Mouse (Mus musculus) cerebellum, adult 9-11 months (tissue): ENCODE measurements around the gene 1810049J17Rik.
"Not testable (repeated sequence)": the region's sequence is repeated elsewhere in the genome, so short reads cannot be mapped to it uniquely, and the experiment has no call there.

Source experiments
- DNase-seq: peaks from one replicate; pipeline ENCODE4 v3.0.0; 2022

The 1810049J17Rik gene

DNA sequence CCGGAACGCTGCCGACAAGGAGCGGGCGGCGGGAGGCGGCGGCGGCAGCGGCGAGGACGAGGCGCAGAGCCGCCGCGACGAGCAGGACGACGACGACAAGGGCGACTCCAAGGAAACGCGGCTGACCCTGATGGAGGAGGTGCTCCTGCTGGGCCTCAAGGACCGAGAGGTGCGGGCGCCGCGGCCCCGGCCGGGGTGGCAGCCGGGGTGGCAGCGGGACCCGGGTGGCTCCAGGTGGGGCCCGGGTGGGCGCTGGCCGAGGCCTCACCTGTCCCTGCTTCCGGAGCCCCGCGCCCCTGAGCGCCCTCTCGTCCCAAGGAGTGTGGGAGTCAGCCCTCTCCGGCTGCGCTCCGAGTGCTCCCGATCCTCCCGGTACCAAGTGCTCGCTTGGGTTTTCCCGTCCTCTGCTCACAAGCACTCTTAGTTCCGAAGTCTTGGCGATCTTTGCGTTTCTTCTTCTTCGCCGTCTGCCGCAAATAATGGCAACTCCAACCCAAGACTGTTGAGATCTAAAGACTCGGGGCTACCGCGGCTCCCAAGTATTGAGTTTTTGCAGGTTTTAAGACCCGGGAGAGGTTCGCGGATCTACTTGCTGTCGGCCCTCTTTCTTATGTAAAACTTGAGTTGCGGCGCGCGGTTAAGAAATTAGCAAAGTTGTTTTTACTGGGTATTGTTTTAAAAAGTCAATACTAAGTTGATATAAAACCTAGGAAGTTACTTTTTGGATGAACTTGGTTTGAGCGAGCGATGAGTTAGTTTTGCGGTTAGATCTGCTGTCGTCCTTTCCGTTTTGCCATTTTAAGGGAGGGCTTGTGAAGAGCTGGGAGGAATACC, at the start of gene 1810049J17Rik:
1810049J17Rik (minus strand) TSS at position 112 of the 834 bp plus-strand sequence.
- DNase-seq = peak; percentile 57

DNA sequence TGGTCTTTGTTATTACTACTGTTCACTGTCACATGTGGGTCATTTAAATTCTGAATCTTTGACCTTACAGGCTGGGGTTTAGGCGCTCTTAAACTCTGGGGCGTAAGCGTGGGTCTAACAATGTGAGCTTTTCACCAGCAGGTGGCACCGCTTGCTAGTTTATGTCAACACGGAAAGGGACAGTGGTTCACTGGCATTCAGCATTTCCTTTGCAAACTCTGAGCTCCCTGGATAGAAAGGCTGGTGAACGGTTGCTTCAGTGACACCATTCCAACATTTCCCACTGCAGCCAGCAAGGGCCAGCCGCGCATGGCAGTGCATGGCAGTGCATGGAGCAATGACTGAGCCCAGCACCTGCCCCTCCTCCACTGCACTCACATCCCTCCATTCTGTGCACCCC, 49.5 kb upstream of the 1810049J17Rik start:
- peak; percentile 66 for DNase-seq

DNA sequence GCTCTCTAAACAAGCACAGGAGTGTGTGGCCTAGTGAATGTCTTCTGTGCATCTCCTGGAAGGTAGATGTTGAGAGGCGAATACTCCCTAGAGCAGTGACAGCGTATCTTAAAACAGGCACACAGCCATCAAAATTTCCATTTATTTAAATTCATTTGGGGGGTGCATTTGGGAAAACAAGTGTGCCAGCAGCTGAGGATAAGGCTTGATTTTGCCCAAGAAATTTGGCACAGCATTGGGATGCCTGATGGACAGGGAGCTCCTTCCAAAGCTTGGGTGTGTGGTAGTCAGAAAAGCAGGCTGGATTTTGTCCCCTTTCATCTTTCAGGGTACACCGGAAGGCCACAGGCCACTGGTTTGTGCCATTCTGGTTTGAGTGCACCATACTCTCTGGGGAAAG, 48.4 kb upstream of the 1810049J17Rik start:
- DNase-seq = no peak

DNA sequence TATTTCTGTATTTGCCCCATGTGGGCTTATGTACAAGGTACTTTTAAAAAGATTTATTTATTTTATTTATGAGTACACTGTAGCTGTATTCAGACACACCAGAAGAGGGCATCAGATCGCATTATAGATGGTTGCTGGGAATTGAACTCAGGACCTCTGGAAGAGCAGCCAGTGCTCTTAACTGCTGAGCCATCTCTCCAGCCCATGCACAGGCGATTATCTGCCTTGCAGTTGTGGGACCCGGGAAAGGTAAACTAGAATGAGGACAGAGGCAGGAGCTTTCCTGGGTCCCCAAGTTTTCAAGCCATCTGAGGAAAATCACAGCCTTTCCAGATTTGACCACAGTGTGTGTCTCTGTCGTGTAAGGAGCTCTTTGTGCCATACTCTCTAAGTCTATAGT, 47.2 kb upstream of the 1810049J17Rik start:
- no peak for DNase-seq

DNA sequence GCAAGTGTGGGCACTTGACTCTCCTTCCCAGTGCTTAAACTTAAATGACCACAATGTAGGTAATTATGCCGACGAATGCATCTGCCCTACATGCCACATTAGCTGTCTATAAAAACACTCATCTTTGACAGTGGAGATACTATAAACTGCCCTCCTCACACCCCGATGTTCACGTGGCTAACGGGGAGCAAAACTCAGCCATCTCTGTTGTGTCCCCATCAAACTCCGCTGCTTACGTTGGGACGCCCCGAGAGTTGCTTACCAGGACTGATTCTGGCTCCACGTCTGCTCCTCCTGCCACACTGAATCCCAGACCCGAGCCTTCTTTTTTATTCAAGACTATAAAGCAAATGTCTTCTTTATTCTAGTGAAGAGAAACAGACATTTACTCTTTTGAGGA, 46.7 kb upstream of the 1810049J17Rik start:
- DNase-seq = no peak

DNA sequence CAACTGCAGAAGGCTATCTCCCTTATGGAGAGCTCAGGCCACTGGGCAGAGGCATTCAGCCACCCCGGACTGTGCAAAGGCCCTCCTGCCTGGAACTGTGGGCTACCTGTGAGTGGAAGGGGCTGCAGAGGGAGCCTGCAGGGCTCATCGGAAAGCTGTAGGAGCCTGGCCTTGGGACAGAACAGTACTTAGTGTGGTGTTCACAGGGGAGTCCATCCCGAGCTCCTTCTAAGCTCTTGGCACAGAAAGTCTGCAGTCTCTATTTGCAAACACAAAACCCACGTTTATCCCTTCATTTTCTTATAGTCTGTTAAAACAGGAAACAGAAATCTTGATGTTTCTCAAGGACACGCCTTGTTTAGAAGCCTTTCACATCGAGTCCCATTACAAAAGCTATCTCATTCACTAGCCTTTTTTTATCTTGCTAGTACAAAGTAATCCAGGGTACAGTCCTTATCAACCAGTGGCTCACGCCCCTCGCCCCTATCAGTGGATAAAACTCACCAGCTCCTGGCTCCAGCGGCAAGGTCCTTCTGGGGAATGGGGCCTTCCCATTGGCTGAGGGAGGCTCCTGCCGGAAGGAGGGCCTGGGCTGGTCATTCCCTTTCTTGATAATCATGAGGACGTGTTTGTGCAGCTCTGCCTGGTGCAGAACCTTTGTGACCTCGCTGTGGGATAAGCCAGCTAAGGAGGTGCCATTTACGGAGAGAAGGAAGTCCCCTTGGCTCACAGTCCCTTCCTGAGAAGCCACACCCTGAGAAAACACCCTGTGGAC, 45.8 kb upstream of the 1810049J17Rik start:
- DNase-seq = no peak

DNA sequence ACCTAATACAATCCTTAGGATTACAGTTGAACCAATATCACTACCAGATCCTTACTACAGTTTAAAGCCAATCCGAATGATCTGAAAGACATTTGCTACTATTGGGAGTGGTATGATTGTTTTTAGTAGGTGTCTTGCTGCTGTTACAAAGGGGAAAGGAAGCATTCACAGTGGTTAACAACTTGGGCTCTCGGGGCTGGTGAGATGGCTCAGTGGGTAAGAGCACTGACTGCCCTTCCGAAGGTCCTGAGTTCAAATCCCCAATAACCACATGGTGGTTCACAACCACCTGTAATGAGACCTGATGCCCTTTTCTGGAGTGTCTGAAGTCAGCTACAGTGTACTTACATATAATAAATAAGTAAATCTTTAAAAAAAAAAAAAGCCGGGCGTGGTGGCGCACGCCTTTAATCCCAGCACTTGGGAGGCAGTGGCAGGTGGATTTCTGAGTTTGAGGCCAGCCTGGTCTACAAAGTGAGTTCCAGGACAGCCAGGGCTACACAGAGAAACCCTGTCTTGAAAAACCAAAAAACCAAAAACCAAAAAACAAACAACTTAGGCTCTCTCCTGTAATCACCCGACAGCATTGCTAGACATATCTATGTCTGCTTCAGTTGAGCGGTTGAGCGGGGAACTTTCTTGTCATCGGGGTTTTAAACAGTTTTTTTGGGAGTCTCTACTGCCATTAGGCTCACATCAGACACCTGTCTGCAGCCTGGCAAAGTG, 45.0 kb upstream of the 1810049J17Rik start:
- not testable (repeated sequence) for DNase-seq

DNA sequence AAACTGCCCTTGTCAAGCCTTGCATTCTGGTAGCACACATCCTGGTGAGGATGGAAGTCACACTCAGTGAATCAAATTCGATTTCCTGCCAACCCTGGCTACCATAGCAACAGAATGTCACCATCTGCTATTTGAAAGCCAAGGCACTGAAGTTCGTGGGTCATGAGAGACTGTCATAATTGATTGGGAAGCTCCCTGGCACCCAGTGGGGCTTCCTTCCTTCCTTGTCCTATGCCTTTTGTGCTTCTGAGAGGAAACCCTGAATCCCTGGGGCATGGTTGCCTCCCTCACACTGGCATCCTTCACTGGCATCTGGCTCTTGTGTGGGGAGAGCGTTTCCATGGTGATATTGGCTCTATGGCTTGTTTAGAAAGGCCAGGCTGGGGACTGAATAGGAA, 44.4 kb upstream of the 1810049J17Rik start:
- DNase-seq = peak; percentile 69

DNA sequence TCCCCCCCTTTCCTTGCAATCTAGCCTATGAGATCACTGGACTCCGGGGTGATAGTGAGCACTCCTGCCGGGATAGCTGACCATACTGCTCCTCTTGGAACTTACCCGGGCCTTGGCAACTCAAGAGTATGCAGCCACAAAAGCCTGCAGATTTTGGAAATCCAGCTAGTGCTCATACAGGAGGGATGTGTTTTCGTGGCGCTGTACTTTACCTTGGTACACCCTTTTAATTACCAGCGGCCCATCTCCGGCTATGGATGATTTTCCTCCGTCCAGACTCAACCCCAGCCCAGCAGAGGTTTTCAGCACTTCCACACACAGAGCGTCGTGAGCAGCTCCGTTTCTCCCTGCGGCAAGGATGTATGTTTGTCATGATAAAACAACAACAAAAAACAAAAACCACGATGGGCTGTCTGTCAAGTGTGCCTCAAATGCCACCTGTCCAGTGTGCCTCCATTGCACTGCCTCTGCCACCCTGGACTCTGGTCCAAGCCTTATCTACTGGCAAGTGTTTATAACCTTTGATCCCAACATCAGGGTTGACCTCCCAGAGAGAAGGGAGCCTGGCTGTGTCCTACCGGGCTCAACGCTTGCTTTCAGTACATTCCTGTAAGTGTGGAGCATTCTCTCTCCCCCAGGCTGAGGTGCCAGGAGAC, 43.8 kb upstream of the 1810049J17Rik start:
- no peak for DNase-seq

DNA sequence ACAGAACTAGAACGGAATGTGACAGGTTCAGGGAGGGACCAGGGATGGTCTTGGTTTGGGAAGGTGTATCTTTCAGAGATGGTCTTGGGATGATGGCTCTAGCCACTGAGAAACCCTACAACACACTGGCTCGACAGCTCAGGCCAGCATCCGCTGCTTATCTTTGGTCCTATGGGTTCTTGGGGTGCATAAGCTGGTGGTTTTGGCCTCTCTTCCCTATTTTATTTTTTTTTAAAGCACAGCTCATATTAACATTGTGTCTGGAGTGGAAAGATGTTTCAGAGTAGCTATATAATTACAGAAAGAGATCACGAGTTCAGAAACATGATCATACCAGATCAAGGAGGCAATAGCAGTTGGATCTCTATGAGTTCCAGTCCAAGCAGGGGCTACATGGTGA, 42.4 kb upstream of the 1810049J17Rik start:
- no peak for DNase-seq

DNA sequence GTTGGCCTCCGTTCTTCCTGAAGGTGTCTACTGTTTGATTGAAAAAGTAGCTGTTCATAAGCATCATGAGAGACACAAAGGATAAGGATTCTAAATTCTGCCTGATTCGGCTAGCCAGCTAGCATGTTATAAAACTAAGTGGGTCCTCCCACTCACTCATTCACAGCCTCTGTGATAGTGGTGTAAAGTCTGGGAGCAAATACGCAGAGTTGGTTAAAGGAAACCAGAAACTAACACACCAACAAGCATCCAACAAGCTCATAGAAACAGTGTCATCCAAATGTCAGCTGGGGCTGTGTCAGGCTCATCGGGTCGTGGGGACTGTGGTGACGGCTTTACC, 41.0 kb upstream of the 1810049J17Rik start:
- no peak for DNase-seq

DNA sequence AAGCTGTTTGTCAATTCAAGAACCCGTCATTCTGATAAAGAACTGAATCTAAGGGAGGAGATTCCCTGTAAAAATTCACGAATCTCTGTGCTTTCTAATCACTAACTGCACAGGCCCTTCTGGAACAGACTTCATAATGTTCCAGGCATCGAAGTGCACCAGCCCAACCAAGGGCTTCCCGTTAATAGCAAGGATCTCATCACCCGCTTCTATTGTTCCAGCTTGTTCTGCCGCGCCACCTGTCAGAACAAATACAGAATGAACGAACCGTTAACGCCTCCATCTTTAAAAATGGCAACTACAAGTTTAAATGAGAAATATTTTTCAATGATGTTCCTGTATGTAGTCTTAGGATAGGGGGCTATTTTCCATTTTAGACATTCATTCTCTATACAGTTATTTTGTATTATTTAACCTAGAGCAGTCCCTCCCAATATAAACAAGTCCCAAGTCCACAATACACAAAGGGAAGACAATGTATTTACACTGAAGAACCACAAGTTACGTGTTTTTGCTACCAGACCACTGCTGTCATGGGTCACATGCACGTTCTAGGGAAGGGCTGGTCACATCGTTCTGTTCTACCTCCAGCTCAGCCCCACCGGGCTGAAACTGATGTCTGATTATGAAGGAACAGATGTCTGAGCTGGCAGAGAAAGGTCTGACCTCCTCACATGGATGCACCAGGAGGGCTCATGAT, 40.5 kb upstream of the 1810049J17Rik start:
- DNase-seq = no peak

DNA sequence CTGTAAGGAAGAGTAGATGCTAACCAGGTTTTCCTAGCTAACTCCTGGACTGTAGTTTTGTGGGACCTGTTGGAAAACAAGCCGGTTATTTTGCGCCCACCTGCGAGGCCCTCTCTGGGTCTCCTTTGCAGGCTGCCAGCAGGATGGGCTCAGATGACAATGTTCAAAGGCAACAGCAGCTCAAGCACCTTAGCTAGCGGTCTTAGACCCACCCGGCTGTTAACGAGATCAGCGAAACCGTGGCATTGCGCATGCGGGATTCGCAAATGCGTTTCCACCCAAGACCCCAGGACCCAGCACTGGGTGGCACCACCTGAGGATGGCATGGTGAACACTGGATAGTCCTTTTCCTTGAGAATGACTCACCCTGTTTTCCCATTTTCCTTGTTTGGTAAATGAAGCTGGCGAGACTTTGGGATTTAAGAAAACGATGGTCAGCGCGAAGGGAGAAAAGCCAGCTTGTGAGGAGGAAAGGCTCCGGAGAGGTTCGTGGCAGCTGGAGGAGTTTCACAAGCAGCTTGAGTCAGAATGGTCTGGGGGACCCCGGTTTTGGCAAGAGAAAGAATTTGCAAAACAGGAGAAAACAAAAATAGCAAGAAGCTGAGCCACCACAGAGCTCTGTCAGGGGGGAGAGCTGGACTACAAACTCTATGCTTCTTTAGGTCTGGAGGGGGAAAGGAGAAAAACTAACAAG, 39.0 kb upstream of the 1810049J17Rik start:
- DNase-seq = no peak

DNA sequence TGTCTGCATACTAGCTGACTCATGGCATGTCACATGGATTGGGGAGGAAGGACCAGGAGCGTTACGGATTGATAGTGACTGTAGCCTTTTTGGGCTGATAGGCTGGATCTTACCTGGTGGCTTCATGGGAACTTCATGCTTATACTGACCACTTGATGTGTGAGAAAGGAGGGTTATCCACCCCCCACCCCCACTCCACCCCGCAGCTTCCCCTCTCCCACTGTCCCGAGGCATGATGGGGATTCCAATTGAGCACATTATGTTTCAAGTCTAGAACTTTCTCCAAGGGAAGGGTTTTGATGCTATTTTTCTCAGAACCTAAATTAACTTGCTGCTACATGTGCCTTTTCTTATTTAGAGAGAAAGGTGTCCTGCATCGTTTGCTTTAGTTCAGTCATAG, 36.7 kb upstream of the 1810049J17Rik start:
- DNase-seq = no peak

DNA sequence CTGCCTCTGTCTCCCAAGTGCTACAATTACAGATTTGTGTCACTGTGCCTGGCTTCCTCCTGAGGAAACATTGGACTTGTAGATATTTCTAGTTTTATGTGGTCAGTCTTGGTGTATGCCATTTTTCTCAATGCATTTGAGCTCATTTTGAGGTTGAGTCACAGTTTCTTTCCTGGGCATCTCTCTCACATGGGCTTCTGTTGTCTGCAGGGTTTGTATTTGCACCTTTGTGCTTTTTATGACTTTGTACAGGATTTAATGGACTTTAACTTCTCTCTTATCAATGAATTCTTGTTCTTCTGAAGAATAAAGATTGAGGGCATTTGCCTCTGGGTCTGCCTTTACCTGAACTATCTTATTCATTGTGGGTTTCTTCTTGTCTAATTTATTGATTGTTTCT, 35.8 kb upstream of the 1810049J17Rik start:
- DNase-seq = no peak

DNA sequence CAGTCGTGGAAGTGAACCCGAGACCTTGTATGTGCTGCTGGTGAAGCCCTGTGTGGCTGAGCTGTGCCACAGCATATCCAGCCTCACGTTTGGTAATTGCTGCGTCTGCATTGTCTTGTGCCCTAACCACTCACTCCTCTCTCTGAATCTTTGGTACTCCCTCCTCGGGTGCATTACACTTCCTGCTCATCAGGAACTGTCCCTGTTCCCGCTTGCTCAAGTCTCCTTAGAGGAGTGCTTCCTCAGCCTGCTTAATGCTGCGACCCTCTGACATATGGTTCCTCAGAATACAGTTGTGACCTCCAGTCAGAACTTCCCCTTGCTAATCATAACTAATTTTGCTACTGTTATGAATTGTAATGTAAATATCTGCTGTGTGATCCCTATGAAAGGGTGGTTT, 34.2 kb upstream of the 1810049J17Rik start:
- no peak for DNase-seq

DNA sequence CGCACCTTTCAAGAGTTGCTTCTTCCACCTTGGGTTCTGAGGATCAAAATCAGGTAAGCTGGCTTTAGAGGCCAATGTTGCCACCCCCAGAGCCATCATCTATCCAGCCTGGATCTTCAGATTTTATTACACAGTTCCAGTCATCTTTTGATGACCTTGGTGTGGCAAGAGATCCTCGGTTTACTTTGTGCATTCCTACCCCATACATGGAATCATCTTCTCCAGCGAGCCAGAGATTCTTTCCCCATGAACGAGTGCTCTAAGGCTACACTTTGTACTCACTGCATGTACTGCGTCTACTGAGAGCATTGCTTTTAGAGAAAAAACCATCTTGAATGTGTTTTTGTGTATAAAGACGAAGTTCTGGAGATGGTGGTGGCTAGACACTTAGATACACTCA, 33.6 kb upstream of the 1810049J17Rik start:
- no peak for DNase-seq

DNA sequence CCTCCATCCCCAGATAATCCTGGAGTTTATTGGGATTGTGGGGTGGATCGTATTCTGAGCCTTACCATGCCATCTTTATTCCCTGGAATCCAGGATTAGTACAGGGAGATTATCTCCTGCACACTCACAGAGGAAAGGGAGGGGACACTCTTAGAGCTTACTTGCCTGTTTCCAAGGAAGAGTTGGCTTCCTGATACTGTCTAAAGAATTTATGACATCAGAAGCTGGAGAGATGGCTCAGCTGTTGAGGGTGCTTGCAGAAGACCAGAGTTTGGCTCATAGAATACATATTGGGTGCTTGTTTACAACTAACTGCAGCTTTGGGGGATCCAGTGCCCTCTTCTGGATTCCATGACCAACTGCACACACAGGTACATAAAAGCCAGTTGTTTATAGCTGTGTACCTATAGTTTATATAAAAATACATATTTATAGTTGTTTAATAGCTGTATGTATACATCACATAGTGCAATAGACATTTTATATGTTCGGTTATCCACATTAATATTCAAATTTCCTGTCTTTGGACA, 32.6 kb upstream of the 1810049J17Rik start:
- no peak for DNase-seq

DNA sequence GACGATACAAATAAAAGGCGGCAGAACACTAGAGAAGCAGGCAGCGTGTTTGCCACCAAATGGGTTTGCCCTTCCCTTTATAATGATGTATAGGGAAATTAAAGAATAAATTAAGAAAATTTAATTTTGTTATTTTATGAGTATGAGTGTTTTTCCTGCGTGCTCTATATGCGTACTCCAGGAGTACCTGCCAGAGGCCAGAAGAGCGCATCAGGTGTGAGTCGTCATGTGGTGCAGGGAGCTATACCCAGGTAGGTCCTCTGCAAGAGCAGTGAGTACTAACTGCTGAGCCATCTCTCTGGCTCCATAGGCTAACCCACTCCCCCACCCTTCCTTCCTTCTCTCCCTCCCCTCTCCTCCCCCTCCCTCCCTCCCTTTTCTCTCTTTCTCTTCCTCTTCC, 29.8 kb upstream of the 1810049J17Rik start:
- DNase-seq = no peak

DNA sequence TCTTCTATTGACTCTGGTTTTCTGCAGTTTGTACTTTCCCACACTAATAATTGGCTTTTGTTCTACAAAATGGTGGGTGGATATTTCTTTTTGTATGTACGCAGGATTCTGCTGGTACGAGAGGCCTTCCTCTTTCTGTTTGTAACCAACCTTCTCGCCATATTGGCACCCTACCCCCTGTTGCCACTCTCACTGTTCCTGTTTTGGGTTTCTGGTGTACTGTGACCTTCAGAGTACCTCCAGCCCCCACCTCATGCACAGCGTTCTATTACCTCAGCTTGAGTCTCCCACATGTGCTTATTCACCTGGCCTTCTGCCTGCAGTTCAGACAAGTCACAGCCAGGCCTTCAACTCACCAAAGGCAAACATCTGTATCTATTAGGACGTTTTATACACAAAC, 28.1 kb upstream of the 1810049J17Rik start:
- DNase-seq = no peak

DNA sequence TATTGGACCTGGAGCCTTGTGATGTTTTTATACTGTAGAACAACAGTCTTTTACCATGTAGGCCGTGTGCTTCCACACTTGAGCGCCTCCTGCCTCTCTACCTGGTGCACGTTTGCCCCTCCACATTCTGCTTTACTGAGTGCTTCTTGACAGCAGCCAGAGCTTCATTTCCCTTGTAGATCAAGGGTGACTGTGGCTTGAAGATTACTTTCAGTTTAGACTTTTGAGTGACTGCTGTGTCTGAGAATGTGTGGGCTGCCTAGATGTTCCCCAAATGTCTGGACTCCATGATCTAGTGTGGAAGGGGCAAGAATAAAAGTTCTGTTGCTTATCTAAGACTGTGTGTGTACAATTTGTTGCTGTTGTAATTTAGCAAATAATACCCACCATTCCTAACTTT, 27.3 kb upstream of the 1810049J17Rik start:
- DNase-seq = no peak

DNA sequence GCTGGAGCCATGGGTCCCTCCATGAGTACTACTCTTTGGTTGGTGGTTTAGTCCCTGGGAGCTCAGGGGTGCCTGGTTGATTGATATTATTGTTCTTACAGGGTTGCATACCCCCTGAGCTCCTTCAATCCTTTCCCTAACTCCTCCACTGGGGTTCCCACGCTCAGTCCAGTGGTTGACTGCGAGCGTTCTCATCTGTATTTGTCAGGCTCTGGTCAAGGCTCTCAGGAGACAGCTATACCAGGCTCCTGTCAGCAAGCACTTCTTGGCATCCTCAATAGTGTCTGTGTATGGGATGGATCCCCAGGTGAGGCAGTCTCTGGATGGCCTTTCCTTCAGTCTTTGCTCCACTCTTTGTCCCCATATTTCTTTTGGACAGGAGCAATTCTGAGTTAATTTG, 25.2 kb upstream of the 1810049J17Rik start:
- DNase-seq = no peak
